Mouse (Mus musculus) cerebellum, adult 9-10 months (tissue): ENCODE measurements around the gene Gsto1.

Experiments used
- DNase-seq: peaks from one replicate; pipeline ENCODE4 v3.0.0; 2022

Gsto1 gene

GRCm38 (mm10) chr19:47890489-47891130 lies 35.8 kb downstream of the Gsto1 start:
- no peak for DNase-seq

GRCm38 (mm10) chr19:47891562-47892312 lies 37.0 kb downstream of the Gsto1 start:
- no peak for DNase-seq

GRCm38 (mm10) chr19:47893092-47893491 lies 38.3 kb downstream of the Gsto1 start:
- no peak for DNase-seq

GRCm38 (mm10) chr19:47898472-47899079 lies 43.8 kb downstream of the Gsto1 start:
- no peak for DNase-seq

- no peak for DNase-seq
These were observed 45.2 kb downstream of the Gsto1 start for GRCm38 (mm10) chr19:47900012-47900411.

GRCm38 (mm10) chr19:47900558-47900957 lies 45.8 kb downstream of the Gsto1 start:
- no peak for DNase-seq

GRCm38 (mm10) chr19:47902316-47903201 lies 47.8 kb downstream of the Gsto1 start:
- DNase-seq: no peak

GRCm38 (mm10) chr19:47903679-47904078 lies 48.9 kb downstream of the Gsto1 start:
- DNase-seq: no peak

- DNase-seq: no peak
These were observed 50.3 kb downstream of the Gsto1 start for GRCm38 (mm10) chr19:47905081-47905480.

- DNase-seq: no peak
These were observed 50.8 kb downstream of the Gsto1 start for GRCm38 (mm10) chr19:47905603-47906002.

GRCm38 (mm10) chr19:47907596-47907995 lies 52.8 kb downstream of the Gsto1 start:
- DNase-seq: no peak

- no peak for DNase-seq
These were observed 54.2 kb downstream of the Gsto1 start for GRCm38 (mm10) chr19:47908961-47909371.

- DNase-seq: no peak
These were observed 54.8 kb downstream of the Gsto1 start for GRCm38 (mm10) chr19:47909387-47910116.

GRCm38 (mm10) chr19:47910117-47910618 lies 55.4 kb downstream of the Gsto1 start:
- no peak for DNase-seq

GRCm38 (mm10) chr19:47910751-47911150 lies 56.0 kb downstream of the Gsto1 start:
- no peak for DNase-seq

GRCm38 (mm10) chr19:47913344-47913743 lies 58.6 kb downstream of the Gsto1 start:
- DNase-seq: no peak

GRCm38 (mm10) chr19:47914191-47914590 lies 59.4 kb downstream of the Gsto1 start:
- DNase-seq: no peak
